Mouse (Mus musculus) small intestine, adult 2 months (tissue): ENCODE measurements at regions not wholly inside any gene's neighbourhood (a gene's known extent, or its start where the extent isn't known, plus 50 kb on each side); places are given as distances from the start of the nearest gene placed in this dataset.
A peak's percentile ranks its signal among the peaks of the same experiment; 100 is the strongest.

ENCODE experiments used
- H3K27ac ChIP-seq: fragments of 200-500 bp; 2 replicates; pipeline ENCODE4 v1.5.1; 2012; ENCODE audit warnings: low read depth, low read length, control low read depth, inconsistent platforms; ENCODE audit not compliant: insufficient read depth
- H3K27me3 ChIP-seq: fragments of 200-500 bp; 2 replicates; pipeline ENCODE4 v1.6.1; 2012; ENCODE audit warnings: mild to moderate bottlenecking, moderate library complexity, low read length, inconsistent platforms; ENCODE audit not compliant: control insufficient read depth, insufficient read depth
- H3K36me3 ChIP-seq: fragments of 200-500 bp; 2 replicates; pipeline ENCODE4 v1.6.1; 2012; ENCODE audit warnings: mild to moderate bottlenecking, low read length, control low read depth, inconsistent platforms; ENCODE audit not compliant: control insufficient read depth, insufficient read depth
- H3K4me1 ChIP-seq: fragments of 200-500 bp; 2 replicates; pipeline ENCODE4 v1.6.1; 2012; ENCODE audit warnings: low read length, inconsistent platforms, mixed read lengths; ENCODE audit not compliant: control insufficient read depth, insufficient read depth, insufficient read length
- H3K4me3 ChIP-seq: fragments of 200-500 bp; 2 replicates; pipeline ENCODE4 v1.5.1; 2012; ENCODE audit warnings: low read depth, mild to moderate bottlenecking, control low read depth, inconsistent platforms, low read length, moderate library complexity
- CTCF ChIP-seq: fragments of 200-500 bp; IDR thresholded peaks from 2 replicates; pipeline ENCODE4 v1.5.1; 2012; ENCODE audit warnings: low read depth, mild to moderate bottlenecking, control low read depth, inconsistent platforms, low read length, moderate library complexity, mixed read lengths; ENCODE audit not compliant: insufficient replicate concordance, insufficient read length; ENCODE audit errors: extremely low read depth
- POLR2A ChIP-seq: fragments of 200-500 bp; IDR thresholded peaks from 2 replicates; pipeline ENCODE4 v1.6.1; 2012; ENCODE audit warnings: low read depth, mild to moderate bottlenecking, control low read depth, inconsistent platforms, low read length, moderate library complexity
- WGBS: fragments of 180-500 bp; shearing (Covaris S2); methylation state at CpG from one replicate; pipeline ENCODE4 v1.1.7; 2018; 5-methylcytosine and 5-hydroxymethylcytosine counted together

DNA sequence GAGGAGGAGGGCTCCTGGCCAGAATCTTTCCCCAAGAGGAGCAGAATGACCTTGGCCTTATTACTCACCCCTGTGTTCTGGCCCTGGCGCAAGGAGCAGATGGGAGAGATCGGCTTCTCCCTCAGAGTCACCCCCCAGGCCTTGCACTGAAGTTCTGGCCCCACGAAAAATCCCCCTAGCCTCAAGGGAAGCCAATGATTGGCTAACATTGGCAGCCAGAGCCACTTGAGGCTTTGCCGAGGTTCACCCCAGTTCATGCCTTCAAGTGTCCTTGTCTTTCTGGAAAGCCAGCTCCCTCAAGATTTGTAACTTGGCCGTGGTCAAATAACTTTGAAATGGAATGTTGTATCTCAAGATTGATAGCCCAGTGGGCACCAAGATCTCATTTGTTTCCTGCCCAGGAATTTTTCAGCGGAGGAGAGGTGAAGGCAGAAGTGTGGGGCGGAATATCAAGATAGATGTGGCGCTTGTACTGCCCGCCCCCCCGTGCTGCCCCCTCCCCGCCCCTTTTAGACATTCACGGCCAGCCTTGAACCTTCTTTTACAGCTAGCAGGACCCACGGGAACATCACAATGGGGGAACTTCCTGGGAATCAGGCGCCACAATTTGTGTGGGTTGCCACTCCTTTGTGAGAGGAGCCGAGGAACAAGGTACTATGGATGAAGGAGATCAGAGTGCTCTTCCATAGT is 187.4 kb downstream of the Snx10 start:
- WGBS = 78% methylated on average over 15 of the region's 15 CpGs
- H3K4me3 ChIP-seq = no peak overlapping the region
- TF ChIP-seq POLR2A (no peak), CTCF (no peak)
- H3K27ac ChIP-seq = no peak overlapping the region
- 0 out of 2 replicates have a peak, but pooled peaks cover 2% of the 10 kb centered on the region for H3K4me1 ChIP-seq
- no peaks in the 10 kb centered on the region for H3K36me3 ChIP-seq
- H3K27me3 ChIP-seq = no peaks in the 10 kb centered on the region

- Histone ChIP-seq H3K27ac (no peak overlapping the region), H3K27me3 (no peaks in the 10 kb centered on the region), H3K4me3 (no peak overlapping the region), H3K4me1 (0 out of 2 replicates have a peak, but pooled peaks cover 2% of the 10 kb centered on the region), H3K36me3 (no peaks in the 10 kb centered on the region)
- TF ChIP-seq POLR2A = no peak
- TF ChIP-seq CTCF = no peak
- 91% methylated on average over 7 of the region's 7 CpGs for WGBS
These were observed 187.9 kb downstream of the Snx10 start for GRCm38 (mm10) chr6:51711616-51711970.

DNA sequence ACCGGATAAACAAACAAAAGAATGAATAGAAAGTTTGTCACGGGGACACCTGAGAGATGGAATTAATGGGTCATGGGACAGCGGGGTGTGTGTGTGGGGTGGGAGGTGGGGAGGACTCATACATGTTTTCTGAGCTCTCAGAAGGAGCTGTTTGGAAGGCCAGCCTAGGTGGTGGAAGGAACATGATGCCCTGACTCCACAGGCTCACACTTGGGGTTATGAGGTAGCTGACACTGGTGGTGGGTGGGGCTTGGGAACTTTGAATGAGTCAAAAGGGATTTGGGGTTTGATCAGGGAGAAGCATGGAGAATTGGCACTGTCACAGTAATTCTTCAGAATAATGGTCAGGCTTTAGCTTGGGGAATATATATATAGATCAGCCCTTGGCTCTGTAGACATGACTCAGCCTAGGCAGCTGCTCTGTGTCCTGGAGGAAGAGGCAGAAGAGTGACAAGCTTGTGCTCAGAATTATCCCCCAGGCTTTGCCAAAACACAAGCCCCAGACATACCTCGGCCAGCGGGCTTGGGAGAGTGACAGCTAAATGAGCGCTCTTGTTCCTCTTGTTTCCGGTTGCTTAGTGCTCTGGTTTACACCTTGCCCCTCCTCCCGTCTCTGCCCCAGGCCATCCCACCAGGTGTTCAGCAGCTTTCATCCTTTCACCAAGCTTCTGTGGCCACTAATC is 191.6 kb downstream of the Snx10 start:
- WGBS = 41% methylated on average over 8 of the region's 8 CpGs
- H3K4me1 ChIP-seq = peaks cover 2% of the 10 kb centered on the region; the same call in 1 of the 2 replicates
- no peak overlapping the region for H3K4me3 ChIP-seq
- H3K27me3 ChIP-seq = no peaks in the 10 kb centered on the region
- no peak overlapping the region for H3K27ac ChIP-seq
- H3K36me3 ChIP-seq = no peaks in the 10 kb centered on the region
- TF ChIP-seq POLR2A (no peak), CTCF (no peak)

- Histone ChIP-seq H3K27me3 (no peaks in the 10 kb centered on the region), H3K27ac (no peak overlapping the region), H3K4me3 (no peak overlapping the region), H3K36me3 (no peaks in the 10 kb centered on the region), H3K4me1 (peaks cover 6% of the 10 kb centered on the region; the same call in 1 of the 2 replicates)
- WGBS = 29% methylated on average over 7 of the region's 7 CpGs
- TF ChIP-seq CTCF = no peak
- TF ChIP-seq POLR2A = no peak
These were observed 193.7 kb downstream of the Snx10 start for GRCm38 (mm10) chr6:51717386-51717785.

GRCm38 (mm10) chr6:51720705-51721104 is 197.0 kb downstream of the Snx10 start:
- Histone ChIP-seq H3K27ac (no peak overlapping the region), H3K4me1 (peaks cover 6% of the 10 kb centered on the region; the same call in 1 of the 2 replicates), H3K27me3 (no peaks in the 10 kb centered on the region), H3K36me3 (no peaks in the 10 kb centered on the region), H3K4me3 (no peak overlapping the region)
- WGBS = 31% methylated on average over 7 of the region's 7 CpGs
- TF ChIP-seq POLR2A (no peak), CTCF (no peak)

DNA sequence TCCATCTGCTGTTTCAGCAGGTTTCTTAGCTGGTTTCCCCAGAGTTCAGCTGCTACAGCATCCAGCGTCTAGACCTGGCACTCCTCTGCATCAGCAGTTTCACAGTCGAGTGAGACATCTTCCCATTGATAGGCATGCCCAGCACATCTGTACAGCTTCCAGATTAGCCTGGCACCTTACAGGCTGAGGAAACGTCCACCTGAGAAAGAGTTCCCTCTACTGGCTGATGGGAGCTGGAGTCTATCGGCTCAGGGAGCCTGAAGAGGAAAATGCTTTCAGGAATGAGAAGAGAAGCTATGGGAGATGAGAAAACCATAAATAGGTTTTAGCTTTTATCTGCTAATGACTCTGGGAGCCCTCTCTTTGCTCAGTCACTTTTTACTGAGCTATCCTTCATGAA is 199.4 kb downstream of the Snx10 start:
- Histone ChIP-seq H3K36me3 (no peaks in the 10 kb centered on the region), H3K4me1 (peaks cover 4% of the 10 kb centered on the region; the same call in 1 of the 2 replicates), H3K27ac (no peak overlapping the region), H3K27me3 (no peaks in the 10 kb centered on the region), H3K4me3 (no peak overlapping the region)
- TF ChIP-seq POLR2A (no peak), CTCF (peak; percentile 23; the same call in 1 of the 2 replicates)
- WGBS = 22% methylated on average over 4 of the region's 4 CpGs

DNA sequence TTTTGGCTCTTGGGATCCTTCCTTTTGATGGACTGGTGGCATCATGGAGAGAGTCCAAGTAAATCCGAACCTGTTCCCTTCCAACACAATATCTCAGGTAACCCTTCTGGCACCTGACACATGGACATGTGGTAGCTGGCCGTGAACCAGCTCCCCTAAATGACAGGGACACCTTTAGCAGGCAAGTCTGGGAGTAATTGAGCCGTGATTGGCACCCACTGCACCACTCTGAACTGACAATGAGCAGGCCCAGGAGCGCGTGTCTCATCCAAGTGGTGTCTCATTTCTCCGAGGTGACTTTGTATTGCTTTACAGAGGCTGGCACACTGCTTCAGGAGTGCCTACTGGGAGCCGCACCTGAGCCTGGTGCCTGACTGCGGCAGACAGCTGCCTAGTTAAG is 203.5 kb downstream of the Snx10 start:
- no peaks in the 10 kb centered on the region for H3K4me1 ChIP-seq
- no peaks in the 10 kb centered on the region for H3K27me3 ChIP-seq
- 87% methylated on average over 8 of the region's 8 CpGs for WGBS
- H3K27ac ChIP-seq = no peak overlapping the region
- no peak overlapping the region for H3K4me3 ChIP-seq
- no peak for TF ChIP-seq POLR2A
- TF ChIP-seq CTCF = no peak
- H3K36me3 ChIP-seq = no peaks in the 10 kb centered on the region
